Mouse (Mus musculus): Measurements from ENCODE around the gene Tnni3.

The Tnni3 gene

GRCm38 (mm10) chr7:4499034-4499433, 25.0 kb downstream of the Tnni3 start:
- DNase-seq (ENCODE audit: low spot score in 2 of 2) = no peak

GRCm38 (mm10) chr7:4498251-4498650, 25.8 kb downstream of the Tnni3 start:
- DNase-seq (ENCODE audit: low spot score in 2 of 2) = peak in 1 of 2 experiments; percentile 67

DNA sequence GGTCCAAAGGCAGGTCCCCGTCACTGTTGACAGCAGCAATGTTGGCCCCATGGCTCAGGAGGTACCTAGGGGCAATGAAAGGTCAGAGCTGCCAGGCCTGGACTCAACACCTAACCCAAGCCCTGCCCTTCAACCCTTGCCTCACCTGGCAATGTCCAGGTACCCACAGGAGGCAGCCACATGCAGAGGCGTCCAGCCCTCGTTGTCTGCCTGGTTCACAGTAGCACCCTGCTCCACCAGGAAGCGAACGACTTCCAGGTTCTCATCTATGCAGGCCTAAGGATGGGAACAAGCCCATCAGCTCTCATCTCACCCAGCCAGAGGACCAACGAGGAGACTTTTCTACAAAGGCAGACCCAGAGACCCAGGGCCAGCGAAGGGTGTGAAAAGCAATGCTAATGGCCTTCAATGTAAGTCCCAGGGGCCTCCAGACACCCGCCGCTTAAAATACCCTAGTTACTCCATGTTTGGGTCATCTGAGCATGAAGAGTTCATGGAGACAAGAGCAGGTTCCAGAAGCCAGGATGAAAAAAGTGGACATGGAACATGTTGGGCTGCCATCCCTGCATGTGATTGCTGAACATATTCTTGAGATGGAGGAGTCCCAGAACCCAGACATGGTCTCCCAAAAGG, 26.6 kb downstream of the Tnni3 start:
- no peak for DNase-seq (ENCODE audit: low spot score in 2 of 2)

- no peak for DNase-seq (ENCODE audit: low spot score in 2 of 2)
Measured at GRCm38 (mm10) chr7:4496468-4496867, 27.6 kb downstream of the Tnni3 start.

DNA sequence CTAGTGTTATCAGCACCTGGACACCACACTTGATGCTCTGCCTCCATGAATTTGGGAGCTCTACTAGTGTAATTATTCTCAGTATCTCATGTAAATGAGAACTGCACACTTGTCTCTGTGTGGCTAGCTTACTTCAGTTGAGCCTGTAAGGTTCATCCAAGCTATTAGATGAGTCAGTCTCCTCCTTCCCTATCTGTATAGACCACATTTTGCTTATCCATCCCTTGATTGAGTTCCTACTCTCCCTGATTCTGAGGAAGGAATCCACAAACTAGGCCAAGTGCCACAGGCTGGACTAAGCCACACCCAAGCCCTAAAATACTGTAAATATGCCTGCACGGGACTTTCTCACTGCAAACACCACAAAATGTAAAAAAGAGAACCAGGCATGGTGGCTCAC, 30.0 kb downstream of the Tnni3 start:
- DNase-seq (ENCODE audit: low spot score in 2 of 2) = no peak

DNA sequence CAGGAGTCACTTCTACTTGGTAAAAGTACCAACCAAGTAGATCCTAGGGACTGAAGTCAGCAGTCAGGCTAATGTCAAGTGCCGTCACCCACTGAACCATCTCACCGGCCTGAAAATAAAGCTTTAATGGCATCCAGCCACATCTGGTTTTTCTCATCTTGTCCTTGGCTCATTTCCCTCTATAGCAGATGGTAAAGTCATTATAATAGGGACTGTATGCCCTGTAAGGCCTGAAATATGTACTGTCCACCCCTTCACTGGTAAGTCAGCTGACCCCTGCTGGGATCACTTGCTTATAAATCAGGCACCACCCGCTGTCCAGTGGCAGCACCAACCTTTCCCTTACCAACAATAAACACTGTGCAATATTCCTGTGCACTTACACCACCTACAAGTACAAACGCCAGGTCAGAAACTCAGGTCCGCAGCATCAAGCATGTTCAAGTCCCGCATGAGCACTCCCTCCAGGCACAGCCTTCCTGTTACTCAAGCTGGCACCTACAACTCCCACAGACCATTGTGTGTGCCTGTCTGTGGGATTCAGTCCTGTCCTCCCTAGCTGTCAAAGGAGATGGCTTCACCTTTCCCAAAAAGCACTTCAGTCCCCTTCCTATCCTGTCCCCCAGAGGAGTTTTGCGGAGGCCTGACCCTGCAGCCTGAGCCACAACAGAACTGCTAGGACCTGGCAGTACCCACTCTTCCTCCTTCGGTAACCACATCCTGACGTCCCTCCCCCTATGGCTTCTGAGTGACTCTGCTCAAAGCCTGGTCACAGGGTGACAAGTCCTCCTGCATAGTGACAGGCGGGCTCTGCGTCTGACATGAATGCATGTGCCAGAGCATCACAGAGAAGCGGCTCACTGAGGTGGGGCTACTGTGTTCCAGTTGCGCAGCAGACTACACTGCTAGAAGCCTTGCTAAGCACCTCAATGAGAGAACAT, 31.5 kb downstream of the Tnni3 start:
- DNase-seq (ENCODE audit: low spot score in 2 of 2) = no peak

DNA sequence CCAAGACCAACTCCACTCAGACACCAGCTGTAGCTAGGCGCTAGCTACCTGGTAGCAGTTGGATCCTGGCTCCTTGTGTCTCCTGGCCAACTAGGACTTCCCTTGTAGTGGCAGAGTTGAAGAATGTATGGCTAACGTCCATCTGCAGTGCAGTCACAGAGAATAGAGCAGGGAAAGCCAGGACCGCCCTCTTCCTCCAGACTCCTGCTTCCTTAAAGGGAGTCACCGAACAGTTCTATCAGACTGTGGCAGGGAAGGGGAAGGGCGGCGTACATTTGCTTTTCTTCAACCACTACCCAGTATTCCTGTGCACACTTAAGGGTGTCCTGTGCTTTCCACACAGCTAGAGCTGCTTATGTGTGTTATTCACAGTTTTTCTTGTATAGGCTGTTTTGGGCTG, 32.7 kb downstream of the Tnni3 start:
- no peak for DNase-seq (ENCODE audit: low spot score in 2 of 2)

DNA sequence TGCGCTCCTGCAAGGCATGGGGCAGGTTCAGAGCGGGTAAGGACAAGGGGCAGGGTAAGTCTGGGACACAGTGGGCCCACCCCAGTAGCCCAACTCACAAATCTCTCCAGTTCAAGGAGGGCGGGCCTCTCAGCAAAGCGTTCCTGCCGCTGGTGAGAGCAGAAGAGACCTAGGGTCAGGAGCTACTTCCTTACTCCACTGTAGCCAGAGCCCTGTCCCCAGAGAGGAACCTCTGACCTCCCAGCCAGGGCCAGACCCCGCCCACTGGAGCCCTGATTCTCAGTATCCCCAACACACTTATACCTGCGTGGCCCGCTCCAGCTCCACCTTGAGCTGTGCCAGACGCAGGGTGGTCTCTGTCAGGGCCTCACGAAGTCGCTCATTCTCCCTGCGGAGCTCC, 41.7 kb downstream of the Tnni3 start:
- DNase-seq (ENCODE audit: low spot score in 2 of 2) = no peak

DNA sequence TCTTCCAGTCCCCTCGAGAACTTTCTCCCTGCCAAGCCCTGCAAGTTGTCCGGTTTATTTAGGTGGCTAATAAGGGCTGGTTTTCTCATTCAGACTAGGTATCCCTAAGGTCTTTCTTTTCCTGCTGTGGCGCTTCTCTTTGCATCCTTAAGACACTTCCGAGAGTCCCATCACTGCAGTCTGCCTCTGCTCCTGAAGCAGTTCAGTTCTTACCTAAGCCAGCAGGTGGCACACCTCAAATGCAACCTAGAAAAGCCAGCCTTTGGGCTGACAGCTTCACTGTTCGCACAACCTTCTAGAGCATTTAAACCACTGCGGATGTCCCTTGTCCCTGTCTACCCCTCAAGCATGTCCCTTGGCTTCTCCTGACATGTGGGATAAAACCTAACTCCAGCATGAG, 44.4 kb downstream of the Tnni3 start:
- DNase-seq (ENCODE audit: low spot score in 2 of 2) = peak in 1 of 2 experiments; percentile 68

DNA sequence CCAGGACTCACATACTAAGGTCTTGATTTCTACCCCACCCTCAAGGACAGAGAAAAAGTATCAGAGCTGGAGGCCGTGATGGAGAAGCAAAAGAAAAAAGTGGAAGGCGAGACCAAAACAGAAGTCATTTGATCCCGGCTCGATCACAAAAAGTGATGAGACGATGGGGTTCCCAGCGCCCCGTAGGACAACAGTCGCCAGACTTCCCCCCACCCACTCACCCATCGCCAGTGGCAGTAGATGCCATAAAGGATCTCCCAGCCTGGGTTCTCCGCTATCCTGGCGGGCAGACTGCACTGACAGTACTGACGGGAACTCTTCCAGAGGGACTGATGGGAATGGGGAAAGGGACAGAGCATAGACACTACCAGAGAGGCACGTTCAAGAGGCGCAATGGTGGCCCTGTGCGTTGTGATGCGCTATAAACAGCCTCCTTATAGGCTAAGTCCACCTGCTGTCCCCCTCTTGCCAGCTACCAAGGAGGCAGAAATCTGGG, 45.2 kb downstream of the Tnni3 start:
- no peak for DNase-seq (ENCODE audit: low spot score in 2 of 2)

- DNase-seq (ENCODE audit: low spot score in 2 of 2) = peak; percentile 81 to 87
Measured at GRCm38 (mm10) chr7:4478021-4478795, 45.8 kb downstream of the Tnni3 start.

DNA sequence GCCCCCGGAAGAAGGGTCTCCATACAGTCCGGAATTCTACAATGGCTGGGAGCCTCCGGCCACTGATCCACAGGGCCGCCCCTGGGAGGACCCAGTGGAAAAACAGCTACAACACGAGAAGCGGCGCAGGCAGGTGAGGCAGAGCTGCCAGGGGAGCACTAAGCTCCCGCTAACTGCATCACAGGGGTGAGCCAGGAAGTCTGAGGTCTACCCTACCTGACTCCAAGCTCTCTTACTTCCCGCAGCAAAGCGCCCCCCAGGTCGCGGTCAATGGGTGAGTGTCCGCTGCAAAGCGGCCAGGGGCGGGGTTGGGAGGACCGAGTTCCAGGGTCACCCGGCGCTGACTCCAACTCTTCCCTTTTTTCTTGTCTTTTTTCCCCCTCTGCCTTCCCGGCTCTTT, 50.1 kb downstream of the Tnni3 start:
- no peak for DNase-seq (ENCODE audit: low spot score in 2 of 2)

GRCm38 (mm10) chr7:4471179-4471555, 52.9 kb downstream of the Tnni3 start:
- DNase-seq (ENCODE audit: low spot score in 2 of 2) = peak; percentile 92 to 94

DNA sequence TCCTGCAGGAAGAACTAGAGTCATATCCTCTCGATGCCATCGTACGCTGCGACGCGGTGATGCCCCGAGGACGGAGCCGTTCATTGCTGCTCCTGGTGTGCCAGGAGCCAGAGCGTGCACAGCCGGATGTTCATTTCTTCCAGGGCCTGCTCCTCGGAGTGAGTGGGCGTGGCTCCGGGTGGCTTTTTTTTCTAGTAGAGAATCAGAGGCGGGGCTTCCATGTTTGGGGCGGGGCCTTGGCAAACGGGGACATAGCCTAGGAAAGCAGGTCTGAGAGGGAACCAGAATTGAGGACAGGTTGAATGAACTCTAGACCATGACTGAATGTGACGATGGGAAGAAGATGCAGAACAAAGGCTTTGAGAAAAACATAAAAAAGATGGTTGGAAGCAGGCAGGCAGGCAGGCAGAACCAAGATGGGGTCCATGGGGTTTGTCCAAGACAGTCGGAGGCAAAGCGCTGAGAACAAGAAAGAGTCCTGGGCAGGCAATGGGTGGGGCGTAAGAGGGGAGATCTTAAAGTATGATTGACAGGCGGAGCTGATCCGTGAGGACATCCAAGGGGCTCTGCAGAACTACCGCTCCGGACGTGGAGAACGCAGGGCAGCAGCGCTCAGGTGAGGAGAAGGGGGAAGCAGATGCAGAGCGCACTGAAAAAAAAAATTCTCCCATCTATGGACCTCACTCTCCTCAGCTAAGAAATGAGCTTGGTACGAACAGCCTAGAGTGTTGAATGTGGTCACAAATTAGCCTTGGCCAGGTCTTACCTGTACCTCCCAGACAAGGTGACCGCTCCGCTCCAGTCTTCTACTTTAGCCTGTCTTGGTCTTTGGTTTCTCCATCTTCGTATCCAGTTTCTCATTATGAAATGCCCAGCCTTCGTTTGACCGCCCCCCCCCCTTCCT, 53.5 kb downstream of the Tnni3 start:
- peak; percentile 78 to 81 for DNase-seq (ENCODE audit: low spot score in 2 of 2)
